Mouse (Mus musculus): ENCODE results near the gene Rsl1.
"Not testable (repeated sequence)": the region's sequence is repeated elsewhere in the genome, so short reads cannot be mapped to it uniquely, and the experiment has no call there.

Rsl1 gene

DNA sequence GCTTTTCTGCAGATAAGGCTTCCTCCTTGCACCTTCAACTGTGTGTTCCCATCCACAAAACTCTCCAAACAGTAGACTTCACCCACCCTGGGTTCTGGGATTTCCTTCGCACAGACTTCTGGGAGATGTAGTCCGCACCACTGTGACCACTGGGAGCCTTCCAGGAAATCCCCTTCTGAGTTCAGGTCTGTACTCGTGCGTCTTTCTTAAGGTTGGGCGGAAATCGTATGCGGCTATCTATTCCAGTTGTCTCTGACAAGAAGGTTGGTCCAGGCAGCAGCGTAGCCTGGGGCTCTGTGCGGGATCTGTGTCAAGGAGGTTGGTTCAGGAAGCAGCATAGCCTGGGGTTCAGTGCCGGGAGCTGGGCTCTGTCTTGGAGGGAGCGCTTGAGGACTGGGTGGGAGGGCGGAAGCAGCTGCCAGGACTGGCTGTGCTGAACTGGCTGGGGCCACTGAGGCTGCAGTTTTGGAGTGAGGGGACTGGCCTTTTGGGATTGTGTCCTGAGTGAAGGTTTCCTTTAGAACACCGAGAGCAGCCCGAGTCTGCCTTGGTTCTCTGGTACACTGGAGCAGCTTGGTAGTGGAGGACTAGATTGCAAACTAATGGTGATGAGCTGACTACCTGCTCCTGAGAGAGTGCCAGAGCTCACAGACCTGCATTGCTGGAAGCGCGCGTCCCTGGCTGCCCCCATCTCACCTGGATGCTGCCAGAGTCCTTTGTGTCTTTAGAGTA is at the start of gene Rsl1:
Gene Rsl1 (plus strand): TSS at position 192 of the 732 bp plus-strand sequence.
- DNase-seq: peak; percentile 83 to 86

GRCm38 (mm10) chr13:67124460-67124859 is 48.5 kb upstream of the Rsl1 start:
- no peak for DNase-seq

GRCm38 (mm10) chr13:67127507-67127906 is 45.5 kb upstream of the Rsl1 start:
- DNase-seq: not testable (repeated sequence)

DNA sequence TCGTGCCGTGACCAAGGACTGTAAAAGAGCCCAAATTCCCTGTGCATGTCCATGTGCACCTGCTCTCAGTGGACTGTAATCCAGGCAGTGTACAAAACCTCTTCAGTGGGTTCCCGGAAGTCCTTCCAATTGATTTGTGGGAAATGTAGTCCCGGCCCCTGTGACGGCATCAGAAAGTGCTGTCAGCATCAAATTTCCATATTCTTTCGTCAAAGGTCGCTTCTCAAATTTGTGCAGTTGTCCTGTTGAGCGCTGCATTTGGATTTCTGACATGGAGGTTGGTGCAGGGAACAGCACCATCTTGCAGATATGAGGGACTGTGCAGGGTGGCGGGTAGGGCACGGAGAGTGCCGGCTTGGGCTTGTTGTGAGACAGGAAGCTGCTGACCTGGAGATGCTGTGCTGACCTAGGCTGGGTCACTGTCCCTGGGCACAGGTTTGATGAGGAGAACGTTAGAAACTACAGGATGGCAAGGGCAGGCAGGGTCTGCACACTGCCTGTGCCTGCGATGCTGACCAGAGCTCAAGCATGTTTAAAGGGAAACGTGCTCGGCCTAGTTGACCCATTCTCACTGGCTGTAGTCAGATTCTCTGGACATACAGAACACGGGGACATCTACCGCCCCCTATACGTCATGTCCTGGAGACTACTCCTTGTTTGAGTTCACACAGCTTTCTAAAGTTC is 44.8 kb upstream of the Rsl1 start:
- peak; percentile 88 to 92 for DNase-seq

DNA sequence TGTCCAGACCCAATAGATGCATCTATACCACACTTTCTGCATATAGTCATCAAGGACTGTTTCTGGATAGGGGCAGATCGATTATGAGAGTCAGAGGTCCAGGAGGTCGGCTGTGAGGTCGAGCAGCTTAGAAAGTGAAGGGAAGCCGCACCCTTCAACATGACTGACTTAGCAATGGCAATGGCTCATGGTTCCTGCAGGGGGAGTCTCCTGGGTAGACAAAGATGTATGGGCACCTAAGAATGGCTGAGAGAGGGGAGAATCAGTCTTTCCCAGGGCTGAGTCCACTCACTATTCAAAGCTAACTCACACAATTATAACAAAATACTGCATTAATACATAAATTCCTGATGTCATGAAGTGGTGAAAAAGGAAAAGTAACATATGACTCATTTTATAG is 6.9 kb upstream of the Rsl1 start:
- not testable (repeated sequence) for DNase-seq

DNA sequence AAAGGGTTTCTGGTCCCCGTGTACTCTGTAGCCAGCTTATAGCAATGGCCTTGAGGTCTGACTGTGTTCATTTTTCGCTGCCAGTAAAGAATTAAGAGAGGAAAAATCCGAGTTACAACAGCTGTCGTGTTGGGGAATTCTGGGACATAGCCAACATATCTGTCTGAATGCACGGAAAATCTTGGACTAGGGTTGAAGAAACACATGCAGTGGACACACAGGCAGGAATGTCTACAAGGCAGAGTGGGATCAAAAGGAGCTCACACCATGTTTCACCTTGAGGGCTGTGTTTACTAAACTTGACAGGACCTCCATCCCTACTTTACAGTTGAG is 707 bp downstream of the Rsl1 start:
- no peak for DNase-seq

- peak; percentile 57 to 59 for DNase-seq
These were observed 21.4 kb downstream of the Rsl1 start, which contains the start of gene Zfp455 for GRCm38 (mm10) chr13:67194340-67194894. Gene Zfp455 (plus strand): TSS chr13:67194506.

DNA sequence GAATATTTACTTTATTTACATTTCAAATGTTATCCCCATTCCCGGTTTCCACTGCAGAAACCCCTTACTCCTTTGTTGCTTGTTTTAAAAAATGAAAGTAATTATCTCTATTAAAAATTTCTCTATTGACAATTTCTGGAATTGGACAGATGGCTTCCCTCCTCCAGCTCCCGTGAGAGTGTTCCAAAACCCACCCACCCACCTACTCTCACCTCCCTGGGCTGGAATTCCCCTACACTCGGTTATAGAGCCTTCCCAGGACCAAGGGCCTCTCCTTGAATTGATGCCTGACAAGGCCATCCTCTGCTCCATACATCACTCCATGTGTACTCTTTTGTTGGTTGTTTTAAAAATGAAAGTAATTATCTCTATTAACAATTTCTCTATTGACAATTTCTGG is 28.7 kb downstream of the Rsl1 start:
- DNase-seq: no peak

DNA sequence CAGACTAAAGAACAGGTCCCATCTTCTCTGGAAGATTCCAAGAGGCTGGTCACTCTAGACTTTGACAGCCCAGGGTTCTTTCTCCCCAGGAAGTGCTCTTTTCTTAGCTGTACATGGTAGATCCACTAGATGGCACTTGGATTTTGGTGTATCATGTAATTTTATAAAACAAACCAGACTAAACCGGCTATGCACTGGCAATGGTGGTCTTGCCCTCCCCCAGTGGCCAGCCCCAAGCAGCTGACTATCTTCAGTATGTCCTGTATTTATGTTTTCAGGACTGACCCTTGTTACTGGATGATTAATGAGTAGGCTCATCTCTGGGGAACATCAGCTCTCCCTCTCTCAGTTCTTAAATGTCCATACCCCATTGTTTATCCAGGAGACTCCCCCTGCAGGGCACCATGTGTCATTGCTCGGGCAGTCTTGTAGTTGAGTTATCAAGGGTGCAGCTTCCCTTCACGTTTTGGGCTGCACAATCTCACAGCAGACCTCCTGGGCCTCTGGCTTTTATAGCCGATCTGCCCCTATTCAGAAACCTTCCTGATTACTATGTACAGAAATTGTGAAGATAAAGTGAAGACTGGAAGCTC is 41.1 kb downstream of the Rsl1 start:
- DNase-seq: peak; percentile 14 to 16
